Mouse (Mus musculus) adrenal gland (tissue): ENCODE measurements around the gene Letm1.

ENCODE experiments used
- intact Hi-C: fragments of 180-260 bp; cut with DNase I; formaldehyde crosslinking; loops from one replicate; pipeline ENCODE4 v1.15.1; 2025

The Letm1 gene

GRCm38 (mm10) chr5:33712550-33712949 lies 70.1 kb downstream of the Letm1 start:
- intact Hi-C loops, result no loop called here

DNA sequence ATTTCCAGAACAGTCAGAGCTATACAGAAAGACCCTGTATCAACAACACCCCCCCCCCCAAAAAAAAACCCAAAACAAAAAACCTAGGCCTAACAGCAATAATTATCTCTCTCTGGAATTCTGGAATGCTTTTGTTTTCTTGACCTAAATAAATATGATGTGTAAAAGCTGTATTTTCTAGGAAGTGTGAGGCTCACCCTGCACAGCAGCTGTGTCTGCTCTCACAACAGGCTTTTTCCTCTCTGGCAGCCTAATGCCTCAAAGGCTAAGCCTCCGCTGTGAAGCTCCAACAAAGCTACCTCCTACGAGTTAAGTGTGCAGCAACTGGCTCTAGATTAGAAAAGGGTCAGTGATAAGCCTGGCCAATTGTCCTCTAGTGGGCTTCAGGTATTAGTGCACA lies 73.6 kb downstream of the Letm1 start:
- intact Hi-C loops, result no loop called here

GRCm38 (mm10) chr5:33707163-33707562 lies 75.5 kb downstream of the Letm1 start:
- intact Hi-C loops, result no loop called here

DNA sequence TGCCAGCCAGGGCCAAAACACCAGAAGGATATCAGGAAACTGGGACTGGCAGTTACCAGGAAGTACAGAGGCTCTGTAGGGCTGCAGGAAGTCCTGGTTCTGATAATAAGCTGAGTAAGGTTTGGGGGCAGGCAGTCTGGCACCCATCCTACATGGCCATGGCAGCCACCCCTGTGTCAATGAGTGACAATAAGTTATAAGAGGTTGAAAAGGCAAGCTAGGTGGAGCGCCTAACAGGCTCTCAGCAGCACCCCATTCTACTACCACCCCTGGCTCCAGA lies 76.3 kb downstream of the Letm1 start:
- intact Hi-C loops, result no loop called here

DNA sequence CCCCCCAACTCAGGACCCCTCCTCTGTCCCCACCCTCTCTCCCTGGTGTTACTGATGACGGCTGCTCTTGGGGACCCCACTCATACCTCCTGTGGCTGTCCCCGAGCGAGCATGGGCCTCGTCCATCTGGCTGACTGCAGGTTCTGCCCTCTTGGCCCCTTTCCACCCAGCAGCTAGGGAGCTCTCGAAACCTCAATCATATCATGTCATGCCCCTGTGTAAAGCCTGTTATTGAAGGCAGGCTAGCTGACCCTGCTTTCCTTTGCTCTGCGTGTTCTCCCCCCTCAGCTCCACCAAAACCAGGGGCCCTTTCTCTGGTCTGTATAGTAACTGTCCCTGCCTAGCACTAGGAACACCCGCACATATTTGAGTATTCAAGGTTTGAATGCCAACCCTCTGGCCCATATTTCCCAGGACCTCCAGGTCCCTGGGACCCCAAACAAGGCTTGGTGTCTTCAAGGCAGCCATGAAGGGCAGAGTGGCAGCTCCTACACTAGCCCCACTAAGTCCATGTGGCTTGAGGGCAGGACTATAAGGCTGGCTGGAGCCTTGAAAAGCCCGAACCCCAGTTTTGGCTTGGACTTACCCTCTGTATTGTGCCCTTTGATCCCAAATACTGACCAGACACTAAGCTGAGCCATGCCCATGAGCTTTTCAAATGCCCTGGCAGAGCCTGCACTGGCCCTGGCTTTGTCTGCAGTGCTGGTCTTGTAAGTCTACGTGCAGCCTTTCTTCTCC lies 76.8 kb downstream of the Letm1 start:
- intact Hi-C loops, result no loop called here

DNA sequence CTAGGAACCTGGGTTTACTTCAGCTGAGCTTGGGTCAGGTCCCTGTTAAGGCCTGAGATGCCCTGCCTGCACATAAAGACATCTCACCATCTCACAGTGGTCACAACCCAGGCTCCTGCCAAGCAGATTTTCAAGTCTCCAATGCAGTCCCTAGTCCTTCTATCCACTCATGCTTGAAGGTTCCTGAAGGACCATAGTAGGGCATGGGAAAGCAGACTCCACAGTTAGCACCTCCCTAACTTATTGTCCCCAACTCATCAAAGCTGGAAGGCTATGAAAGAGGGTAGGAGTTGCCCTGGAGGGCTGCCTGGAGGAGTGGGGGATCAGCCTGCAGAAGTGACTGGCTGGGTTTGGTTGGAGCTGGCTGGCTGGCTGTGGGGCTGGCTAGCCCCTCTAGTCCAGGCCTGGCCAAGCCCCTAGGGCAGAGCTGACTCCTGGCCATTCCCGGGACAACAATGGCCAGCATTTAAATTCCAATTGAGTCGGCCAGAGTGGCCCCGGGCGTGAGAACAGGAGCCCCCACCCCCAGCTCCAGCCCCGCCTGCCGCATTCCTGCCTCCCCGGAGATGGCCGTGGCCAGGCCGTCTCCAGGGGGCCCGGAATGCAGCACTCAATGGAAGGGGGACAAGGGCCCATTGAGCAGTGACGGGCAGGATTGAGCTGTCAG lies 77.5 kb downstream of the Letm1 start:
- intact Hi-C loops, result no loop called here

- intact Hi-C loops, result no loop called here
These were observed 78.6 kb downstream of the Letm1 start for GRCm38 (mm10) chr5:33703999-33704398.

GRCm38 (mm10) chr5:33701832-33702231 lies 80.8 kb downstream of the Letm1 start:
- intact Hi-C loops, result no loop called here

GRCm38 (mm10) chr5:33700010-33700409 lies 82.6 kb downstream of the Letm1 start:
- intact Hi-C loops, result no loop called here

- intact Hi-C loops, result no loop called here
These were observed 83.9 kb downstream of the Letm1 start for GRCm38 (mm10) chr5:33698669-33699068.

DNA sequence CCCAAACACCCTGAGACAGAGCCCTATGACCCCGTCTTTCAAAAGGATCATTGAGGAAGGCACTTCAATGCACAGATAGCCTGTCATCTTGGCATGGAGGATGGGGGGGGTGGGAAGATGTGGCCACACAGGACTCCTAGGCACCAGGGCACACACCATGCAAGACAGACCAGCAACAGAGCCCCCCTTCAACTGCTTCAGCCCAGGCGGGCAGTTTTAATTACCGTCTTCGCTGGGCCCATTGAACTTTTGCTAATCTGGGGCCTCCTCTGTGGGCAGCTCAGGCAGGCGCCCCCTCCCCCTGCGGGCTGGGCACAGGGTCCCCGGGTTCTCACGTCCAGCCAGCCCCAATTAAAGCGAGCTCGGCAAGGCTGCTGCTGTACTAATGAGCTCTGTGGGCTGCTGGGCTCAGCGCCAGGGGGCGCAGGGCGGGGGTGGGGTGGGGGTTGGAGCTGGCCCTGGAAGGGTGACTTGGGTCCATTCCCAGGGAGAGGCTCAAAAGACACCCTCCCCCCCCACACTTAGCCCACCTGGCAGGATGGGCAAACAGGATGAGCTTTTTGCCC lies 84.6 kb downstream of the Letm1 start:
- intact Hi-C loops, result no loop called here

DNA sequence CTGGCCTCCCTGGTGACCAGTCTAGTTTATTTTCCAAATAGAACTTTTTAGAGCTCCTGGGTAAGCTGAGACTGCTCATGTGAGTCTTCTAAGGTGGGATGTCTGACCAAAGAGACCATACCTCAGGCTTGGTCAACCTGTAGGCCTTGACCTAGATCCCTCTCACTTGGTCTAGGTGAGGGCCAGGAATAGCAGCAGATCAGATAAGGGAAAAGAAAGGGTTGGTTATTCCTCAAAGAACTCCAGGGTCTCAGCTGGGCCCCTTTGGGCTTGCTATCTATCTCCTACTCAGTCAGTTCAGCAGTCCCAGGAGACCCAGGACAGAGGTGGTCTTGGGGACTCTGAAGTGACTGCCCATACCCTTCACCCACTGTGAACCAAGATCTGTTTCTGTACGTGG lies 85.1 kb downstream of the Letm1 start:
- intact Hi-C loops, result no loop called here

- intact Hi-C loops, result no loop called here
These were observed 86.2 kb downstream of the Letm1 start for GRCm38 (mm10) chr5:33696430-33696829.

DNA sequence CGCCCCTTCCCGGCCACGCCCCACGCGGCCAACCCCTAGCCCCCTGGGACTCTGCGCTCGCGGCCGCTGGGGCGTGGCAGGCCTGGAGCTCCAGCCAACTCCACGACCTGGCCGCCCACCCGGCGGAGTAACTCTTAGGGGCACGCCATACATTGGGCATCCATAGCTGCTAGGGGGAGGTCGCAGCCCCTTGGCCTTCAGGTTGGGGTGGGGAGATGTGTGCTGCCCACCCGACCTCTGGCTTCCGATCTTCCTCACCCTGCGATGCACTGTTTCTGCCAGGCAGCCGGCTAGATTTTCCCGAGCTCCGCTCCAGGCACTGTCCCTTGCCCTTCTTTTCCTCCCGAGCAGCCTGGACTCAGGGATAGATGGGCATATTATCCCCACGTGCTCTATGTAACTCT lies 86.9 kb downstream of the Letm1 start:
- intact Hi-C loops, result no loop called here

DNA sequence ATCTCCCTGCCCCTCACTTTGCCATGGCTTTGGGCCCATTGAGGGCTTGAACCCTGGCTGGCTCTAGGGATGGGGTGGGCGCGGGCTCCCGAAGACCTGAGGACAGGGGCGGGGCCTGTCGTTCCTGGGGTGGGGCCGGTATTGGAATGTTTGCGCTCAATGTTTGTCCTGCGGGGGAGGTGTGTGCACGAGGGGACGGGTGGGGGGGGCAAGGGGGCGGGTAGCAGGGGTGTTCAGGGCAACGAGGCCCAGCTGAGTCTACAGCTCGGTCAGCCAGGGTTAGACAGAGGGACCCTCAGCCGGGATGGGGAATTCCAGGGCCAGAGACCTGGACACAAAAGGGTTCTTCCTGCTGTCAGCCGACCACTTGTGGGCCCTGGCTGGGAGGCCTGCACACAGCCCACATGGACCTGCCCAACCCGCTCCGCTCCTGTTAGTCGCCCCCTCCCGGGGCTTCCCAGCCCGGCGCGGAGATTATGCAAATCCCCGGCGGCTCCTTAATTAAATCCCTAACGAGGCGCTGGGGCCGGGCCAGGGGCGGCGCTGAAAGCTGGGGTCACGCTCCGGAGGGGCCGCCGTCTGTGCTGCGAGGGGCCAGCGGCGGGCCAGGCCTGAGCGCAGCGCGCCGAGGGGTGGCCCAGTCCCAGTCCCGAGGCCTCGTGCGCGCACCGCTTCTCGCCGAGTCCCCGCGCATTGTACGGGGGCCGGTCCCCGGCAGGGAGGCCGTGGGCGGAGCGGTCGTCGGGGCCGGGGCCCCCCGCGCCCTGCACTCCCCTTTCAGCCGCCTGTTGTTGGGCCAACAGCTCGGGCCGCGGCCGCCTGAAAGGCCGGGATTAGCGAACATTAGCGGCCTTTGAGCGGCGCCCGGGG lies 87.5 kb downstream of the Letm1 start:
- intact Hi-C loops, result no loop called here

DNA sequence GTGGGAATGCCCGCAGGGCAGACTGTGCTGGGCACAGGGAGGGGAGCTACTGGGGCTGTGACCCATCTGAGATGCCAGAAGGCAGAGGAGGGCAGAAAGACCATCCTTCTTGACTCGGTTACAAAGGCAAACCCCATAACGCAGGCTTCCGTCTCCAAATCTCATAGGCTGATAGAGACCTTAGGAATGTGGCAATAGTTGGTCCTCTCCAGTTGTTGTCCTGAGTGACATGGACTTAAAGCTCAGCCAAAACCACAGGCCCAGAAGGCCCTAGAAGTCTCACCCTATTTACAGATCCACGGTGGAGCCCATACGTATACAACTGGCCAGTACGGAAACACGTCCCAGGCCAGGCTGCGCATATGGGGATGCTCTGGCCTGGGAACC lies 88.2 kb downstream of the Letm1 start:
- intact Hi-C loops, result no loop called here

- intact Hi-C loops, result no loop called here
These were observed 90.2 kb downstream of the Letm1 start for GRCm38 (mm10) chr5:33692393-33692792.

- intact Hi-C loops, result no loop called here
These were observed 92.6 kb downstream of the Letm1 start for GRCm38 (mm10) chr5:33689852-33690645.
